Mouse (Mus musculus) thymus, postnatal 0 days (tissue): ENCODE measurements around the gene Zfp651. TPM values are rescaled to one million over a fixed set of nuclear protein-coding genes. Genes with fewer than 3 reads are reported as not detected.

ENCODE experiments used
- DNase-seq: peaks from one replicate; pipeline ENCODE4 v3.0.0-alpha.2; 2015; ENCODE audit warnings: low spot score
- polyA plus RNA-seq: library from polyadenylated mRNA; unstranded; fragments of >200 nt; fragmentation: Nextera tagmentation; extraction: Ambion mirVana; gene quantifications from 2 replicates; pipeline ENCODE4 v1.2.1, GENCODE M21; 2015

The Zfp651 gene
- 1.9 and 2.4 TPM in 2 replicates for polyA plus RNA-seq

GRCm38 (mm10) chr9:121759091-121760081 is at the start of gene Zfp651:
Gene Zfp651 (plus strand): TSS chr9:121759330.
- DNase-seq = no peak

- peak; percentile 99 for DNase-seq
Measured at GRCm38 (mm10) chr9:121709898-121710583, 49.1 kb upstream of the Zfp651 start, which contains the start of gene Ss18l2. Gene Ss18l2 (plus strand): TSS chr9:121710329.

- DNase-seq = no peak
Measured at GRCm38 (mm10) chr9:121710584-121710975, 48.5 kb upstream of the Zfp651 start.

- no peak for DNase-seq
Measured at GRCm38 (mm10) chr9:121717048-121717447, 42.1 kb upstream of the Zfp651 start.

- DNase-seq = peak; percentile 21
Measured at GRCm38 (mm10) chr9:121718070-121718705, 40.9 kb upstream of the Zfp651 start.

GRCm38 (mm10) chr9:121718792-121719318 is 40.3 kb upstream of the Zfp651 start, which contains the start of gene Nktr:
Gene Nktr (plus strand): TSS chr9:121719169.
- peak; percentile 99 for DNase-seq

GRCm38 (mm10) chr9:121719347-121720331 is 39.5 kb upstream of the Zfp651 start:
- peak; percentile 55 for DNase-seq

GRCm38 (mm10) chr9:121740490-121740889 is 18.6 kb upstream of the Zfp651 start:
- no peak for DNase-seq

- DNase-seq = no peak
Measured at GRCm38 (mm10) chr9:121741168-121741567, 18.0 kb upstream of the Zfp651 start.

GRCm38 (mm10) chr9:121744051-121744450 is 15.1 kb upstream of the Zfp651 start:
- DNase-seq = no peak

GRCm38 (mm10) chr9:121752774-121753173 is 6.4 kb upstream of the Zfp651 start:
- DNase-seq = no peak

- no peak for DNase-seq
Measured at GRCm38 (mm10) chr9:121754624-121755023, 4.5 kb upstream of the Zfp651 start.

- no peak for DNase-seq
Measured at GRCm38 (mm10) chr9:121756785-121757184, 2.3 kb upstream of the Zfp651 start.

GRCm38 (mm10) chr9:121757432-121757831 is 1.7 kb upstream of the Zfp651 start:
- peak; percentile 45 for DNase-seq

- no peak for DNase-seq
Measured at GRCm38 (mm10) chr9:121757835-121758814, 1.0 kb upstream of the Zfp651 start.

GRCm38 (mm10) chr9:121760271-121761090 is 1.4 kb downstream of the Zfp651 start:
- DNase-seq = peak; percentile 71

GRCm38 (mm10) chr9:121761091-121761665 is 2.0 kb downstream of the Zfp651 start:
- DNase-seq = no peak
